Mouse (Mus musculus) mature B cell (primary cell): ENCODE data around the gene Msi1.

Source experiments
- in situ Hi-C: fragments of 300-500 bp; cut with MboI; formaldehyde crosslinking; loops from 2 replicates; pipeline ENCODE4 v1.14.3; 2019

Msi1 gene

GRCm38 (mm10) chr5:115434280-115434852 is 5.0 kb downstream of the Msi1 start:
- in situ Hi-C loops: no loop called here

DNA sequence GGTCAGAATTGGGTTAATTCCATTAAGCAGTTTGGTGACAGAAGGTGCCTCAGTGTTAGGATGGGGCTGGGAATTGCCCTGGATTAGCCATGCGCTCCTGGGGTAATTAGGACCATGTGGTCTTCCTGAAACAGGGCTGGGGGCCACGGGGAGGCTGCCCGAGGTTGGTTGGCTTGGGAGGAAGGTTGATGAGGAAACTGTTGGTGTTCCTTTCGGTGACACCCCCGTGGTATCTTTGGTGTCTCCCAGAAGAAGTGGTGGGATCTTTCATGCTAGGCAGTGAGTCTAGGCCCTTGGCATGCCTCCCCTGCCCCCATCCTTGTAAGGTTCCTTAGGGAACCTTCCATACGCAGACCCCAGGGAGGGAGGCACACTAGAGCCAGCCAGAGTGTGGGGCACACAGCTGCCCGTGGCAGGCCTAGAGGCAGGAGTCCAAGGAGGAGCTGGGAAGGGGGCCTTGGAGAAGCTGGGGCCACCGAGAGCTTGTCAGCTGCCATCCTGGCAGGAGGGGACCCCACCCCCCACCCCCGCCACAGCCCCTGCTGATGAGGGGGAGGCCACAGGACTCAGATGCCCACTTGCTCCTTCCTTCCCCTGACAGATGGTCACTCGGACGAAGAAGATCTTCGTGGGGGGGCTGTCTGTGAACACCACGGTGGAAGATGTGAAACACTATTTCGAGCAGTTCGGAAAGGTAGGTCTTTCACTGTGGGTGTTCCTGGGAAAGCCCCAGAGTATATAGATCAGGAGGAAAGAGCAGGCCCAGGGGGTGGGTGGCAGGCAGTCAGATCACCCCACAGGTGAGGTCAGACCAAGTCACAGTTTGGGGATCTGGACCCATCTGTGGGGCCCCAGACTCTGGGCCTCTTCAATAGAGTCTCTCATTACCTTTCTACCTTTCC is 5.7 kb downstream of the Msi1 start:
- in situ Hi-C loops: no loop called here

- in situ Hi-C loops: no loop called here
These were observed 6.5 kb downstream of the Msi1 start for GRCm38 (mm10) chr5:115435755-115436379.

GRCm38 (mm10) chr5:115436421-115437124 is 7.2 kb downstream of the Msi1 start:
- in situ Hi-C loops: no loop called here

DNA sequence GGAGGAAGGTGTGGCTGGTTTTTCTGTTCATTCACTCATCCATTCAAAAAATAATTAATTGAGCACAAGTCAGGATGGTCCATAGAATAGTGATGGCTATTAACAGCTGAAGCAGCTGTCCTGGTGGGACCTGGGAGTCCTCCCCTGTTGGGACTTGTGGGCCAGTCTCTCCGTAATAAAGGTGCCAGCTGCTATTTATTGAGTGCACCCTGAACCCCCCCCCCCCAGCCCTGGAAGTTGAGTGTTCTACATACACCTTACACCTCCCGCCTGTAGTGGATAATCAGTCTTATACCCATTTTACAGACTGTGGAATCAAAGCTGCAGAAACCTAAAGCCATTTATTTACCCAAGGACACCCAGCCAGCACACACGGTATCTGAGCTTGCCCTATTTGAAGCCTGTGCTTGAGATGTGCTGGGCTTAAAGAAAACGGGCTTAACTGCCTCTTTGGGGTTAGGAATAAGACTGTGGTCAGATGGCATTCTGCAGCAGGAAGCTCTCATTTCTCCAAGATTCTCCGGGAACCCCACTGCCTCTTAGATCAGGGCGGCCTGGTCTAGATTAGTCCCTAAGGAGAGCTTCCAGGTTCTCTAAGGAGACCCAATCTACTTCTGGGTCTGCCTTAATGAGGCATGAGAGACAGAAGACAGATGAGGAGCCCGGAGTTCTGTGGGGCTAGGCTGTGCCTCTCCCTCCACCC is 8.0 kb downstream of the Msi1 start:
- in situ Hi-C loops: no loop called here

- in situ Hi-C loops: no loop called here
These were observed 8.5 kb downstream of the Msi1 start for GRCm38 (mm10) chr5:115437945-115438315.

- in situ Hi-C loops: no loop called here
These were observed 9.3 kb downstream of the Msi1 start for GRCm38 (mm10) chr5:115438667-115439066.

DNA sequence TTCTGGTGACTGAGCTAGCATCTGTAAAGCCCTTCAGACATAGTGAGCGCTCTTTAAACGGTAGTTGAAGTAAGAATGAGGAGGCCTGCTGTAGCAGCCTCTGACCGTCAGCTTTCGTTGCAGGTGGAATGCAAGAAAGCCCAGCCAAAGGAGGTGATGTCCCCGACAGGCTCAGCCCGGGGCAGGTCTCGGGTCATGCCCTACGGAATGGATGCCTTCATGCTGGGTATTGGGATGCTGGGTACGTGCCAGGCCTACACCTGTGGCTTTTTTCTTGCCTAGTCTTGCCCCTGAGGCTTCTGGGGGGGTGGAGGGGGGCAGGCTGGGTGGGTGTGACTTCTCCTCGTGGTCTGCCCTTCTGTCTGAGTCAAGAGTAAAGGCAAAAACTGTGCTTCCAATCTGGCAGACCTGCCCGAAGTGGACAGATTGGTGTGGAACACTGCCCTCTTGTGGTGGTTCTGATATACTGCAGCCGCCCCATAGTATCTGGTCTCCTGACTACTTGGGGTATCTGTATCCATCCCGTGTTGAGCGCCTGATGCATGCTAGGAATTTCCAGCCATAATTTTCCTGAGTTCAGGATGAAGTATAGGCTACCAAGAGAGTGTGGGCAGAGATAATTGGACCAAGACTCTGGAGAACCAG is 11.9 kb downstream of the Msi1 start:
- in situ Hi-C loops: loop anchor here (10.0 kb wide), 2 partner anchors 87 to 147 kb away; no protein-coding TSS in a partner anchor

DNA sequence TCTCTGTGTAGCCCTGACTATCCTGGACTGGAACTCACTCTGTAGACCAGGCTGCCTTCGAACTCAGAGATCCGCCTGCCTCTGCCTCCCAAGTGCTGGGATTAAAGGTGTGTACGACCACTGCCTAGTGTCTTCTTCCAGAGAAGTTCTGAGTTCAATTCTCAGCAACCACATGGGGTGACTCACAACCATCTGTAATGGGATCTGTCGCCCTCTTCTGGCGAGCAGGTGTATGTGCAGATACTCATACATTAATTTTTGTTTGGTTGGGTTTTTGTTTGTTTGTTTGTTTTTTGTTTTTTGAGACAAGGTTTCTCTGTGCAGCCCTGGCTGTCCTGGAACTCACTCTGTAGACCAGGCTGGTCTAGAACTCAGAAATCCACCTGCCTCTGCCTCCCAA is 13.3 kb downstream of the Msi1 start:
- in situ Hi-C loops: loop anchor here (10.0 kb wide), 2 partner anchors 88 to 148 kb away; no protein-coding TSS in a partner anchor

DNA sequence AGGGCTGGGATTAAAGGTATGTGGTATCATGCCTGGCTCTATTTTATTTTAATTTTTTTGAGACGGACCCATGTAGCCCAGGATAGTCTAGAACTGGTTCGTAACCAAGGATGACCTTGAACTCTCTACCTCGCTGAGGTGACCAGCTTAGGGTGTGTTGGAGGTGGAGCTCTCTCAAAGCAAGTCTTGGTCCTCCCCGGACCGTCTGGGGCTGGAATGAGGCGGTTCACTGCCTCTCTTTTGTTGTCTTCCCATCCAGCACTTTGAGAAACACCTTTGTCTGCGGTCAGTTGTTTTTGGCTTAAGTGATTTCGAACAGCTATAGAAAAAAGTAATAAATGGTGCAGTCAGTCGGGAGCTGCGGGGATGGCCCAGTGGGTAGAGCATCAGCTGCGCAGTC is 14.7 kb downstream of the Msi1 start:
- in situ Hi-C loops: loop anchor here (10.0 kb wide), 2 partner anchors 89 to 149 kb away; no protein-coding TSS in a partner anchor

DNA sequence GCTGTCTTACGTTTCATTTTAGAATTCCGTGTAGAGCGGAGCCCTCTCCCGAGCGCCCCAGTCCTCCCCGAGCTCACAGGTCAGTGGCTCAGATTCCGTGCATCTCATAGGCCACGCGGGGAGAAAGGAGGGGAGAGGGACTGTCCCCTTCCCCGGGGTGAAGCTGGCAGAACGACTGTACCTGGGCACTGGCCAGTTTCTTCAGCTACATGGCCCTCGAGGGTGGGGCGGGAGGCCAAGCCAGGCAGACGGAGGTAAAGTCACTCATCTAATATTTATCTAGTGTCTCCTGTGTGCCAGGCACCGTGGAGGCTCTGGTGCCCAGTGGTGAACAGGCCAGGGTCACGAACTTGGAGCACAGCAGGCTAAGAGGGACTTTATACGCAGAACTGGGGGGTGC is 17.7 kb downstream of the Msi1 start:
- in situ Hi-C loops: loop anchor here (10.0 kb wide), 2 partner anchors 92 to 152 kb away; no protein-coding TSS in a partner anchor

GRCm38 (mm10) chr5:115449247-115449646 is 19.8 kb downstream of the Msi1 start:
- in situ Hi-C loops: loop anchor here (10.0 kb wide), 2 partner anchors 94 to 154 kb away; no protein-coding TSS in a partner anchor

DNA sequence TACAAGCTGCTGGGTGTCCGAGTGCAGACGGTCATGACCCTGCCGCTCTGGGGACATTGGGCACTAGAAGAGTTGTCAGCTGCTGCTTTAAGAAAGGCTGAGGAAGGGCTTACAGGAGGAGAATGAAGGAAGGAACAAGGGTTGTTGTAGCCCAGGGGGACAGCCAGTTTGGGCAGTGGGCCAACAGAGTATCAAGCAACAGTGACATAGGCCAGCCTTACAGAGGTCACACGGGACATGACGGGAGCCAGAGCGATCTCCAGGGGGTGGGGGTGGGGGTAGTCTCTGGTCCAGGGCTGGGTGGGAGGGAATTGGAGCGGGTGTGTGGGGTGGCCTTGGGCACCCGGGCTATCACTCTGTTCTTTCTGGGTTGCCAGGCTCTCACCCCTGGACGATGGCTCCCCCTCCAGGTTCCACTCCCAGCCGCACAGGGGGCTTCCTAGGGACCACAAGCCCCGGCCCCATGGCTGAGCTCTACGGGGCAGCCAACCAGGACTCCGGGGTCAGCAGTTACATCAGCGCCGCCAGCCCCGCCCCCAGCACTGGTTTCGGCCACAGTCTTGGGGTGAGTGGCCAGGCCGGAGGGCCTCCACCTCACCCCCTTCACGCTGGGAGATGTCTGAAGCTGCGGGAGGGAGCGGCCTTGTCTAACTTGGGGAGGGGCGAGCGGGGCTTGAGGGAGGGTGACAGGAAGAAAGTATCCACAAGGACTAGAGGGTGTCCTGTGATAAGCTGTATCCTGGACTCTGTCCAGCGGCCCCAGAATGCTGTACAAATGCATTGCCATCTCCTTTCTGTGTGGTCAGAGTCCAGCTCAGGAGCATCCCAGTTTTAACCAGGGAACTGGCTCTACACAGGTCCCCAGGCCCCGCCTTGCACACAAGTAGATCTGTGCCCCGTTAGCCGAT is 21.3 kb downstream of the Msi1 start:
- in situ Hi-C loops: no loop called here

GRCm38 (mm10) chr5:115454422-115455090 is 25.2 kb downstream of the Msi1 start:
- in situ Hi-C loops: no loop called here

GRCm38 (mm10) chr5:115455838-115456237 is 26.4 kb downstream of the Msi1 start:
- in situ Hi-C loops: no loop called here

GRCm38 (mm10) chr5:115458918-115459317 is 29.5 kb downstream of the Msi1 start:
- in situ Hi-C loops: no loop called here

- in situ Hi-C loops: no loop called here
These were observed 35.2 kb downstream of the Msi1 start for GRCm38 (mm10) chr5:115464408-115465115.

DNA sequence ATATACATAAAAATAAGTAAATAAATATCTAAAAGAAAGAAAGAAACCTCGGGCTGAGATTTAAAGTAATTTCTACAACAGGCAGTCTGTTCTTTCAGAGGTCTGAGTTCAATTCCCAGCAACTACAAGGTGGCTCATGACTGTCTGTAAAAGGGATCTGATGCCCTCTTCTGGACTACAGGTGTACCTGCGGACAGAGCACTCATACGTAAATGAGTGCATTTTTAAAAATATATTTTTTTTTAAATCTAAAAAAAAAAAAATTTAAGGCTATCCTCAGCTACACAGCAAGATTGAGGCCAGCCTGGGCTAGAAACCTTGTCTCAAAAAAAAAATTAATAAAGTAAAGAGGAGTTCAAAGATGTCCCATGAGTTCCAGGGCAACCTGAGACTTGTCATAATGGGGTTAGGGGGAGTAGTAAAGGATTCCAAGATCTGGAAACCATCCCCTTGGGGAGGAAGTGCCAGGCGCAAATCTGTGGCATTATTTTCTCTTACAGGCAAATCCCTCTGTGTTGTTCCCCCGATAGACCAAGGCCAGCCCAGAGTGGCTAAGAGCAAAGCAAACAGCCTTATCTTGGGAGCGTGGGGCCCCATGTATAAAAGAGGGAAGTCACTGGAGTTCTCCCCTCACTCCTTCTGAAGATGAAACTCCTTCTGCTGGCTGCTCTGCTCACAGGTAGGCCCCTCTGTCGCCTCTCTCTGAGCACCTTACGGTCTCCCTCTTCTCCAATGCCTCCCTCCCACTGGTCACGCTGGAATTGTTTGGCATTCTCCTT is 36.4 kb downstream of the Msi1 start, which contains the start of gene Pla2g1b:
Gene Pla2g1b, plus strand, starts transcription at position 621 of the 779 bp plus-strand sequence.
- in situ Hi-C loops: no loop called here
